Mouse (Mus musculus) cortical plate, adult 2 months (tissue): ENCODE results near the gene Matn3.

Source experiments
- CTCF ChIP-seq: fragments of 200-500 bp; IDR thresholded peaks from 2 replicates; pipeline ENCODE4 v1.5.1; 2011; ENCODE audit warnings: mild to moderate bottlenecking, control low read depth, low read length; ENCODE audit not compliant: insufficient read depth; ENCODE audit errors: extremely low read depth
- POLR2A ChIP-seq: fragments of 200-500 bp; IDR thresholded peaks from 2 replicates; pipeline ENCODE4 v1.6.1; 2011; ENCODE audit warnings: mild to moderate bottlenecking, low read length, control low read depth; ENCODE audit not compliant: insufficient read depth; ENCODE audit errors: extremely low read depth

- no peak for TF ChIP-seq CTCF
- TF ChIP-seq POLR2A: no peak
These were observed 34.7 kb upstream of the Matn3 start for GRCm38 (mm10) chr12:8912860-8913685.
